Mouse (Mus musculus): ENCODE data around the gene Ntn1. TPM values are rescaled to one million over a fixed set of nuclear protein-coding genes. Genes with fewer than 3 reads are reported as not detected.

Ntn1 gene
- total RNA-seq, 2 experiments from 2014 or later = 8.8 to 10.6 TPM

DNA sequence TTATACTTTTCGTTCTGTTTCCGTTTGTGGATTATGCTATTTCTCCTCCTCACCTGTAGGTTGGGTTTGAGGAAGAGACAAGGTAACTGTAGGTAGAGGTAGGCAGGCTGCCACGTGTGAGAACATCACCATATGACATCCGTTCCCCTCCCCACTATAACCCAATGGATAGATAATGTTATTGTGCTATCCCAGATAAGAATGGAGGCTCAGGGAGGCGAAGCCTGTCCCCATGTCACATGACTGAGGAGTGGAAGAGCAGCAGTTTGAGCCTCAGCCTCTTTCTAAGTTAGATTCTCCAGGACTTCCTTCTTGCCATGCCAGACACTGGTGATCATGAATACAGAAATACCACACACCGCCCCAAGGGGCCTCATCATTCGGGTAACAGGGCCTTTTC, 223.2 kb downstream of the Ntn1 start:
- intact Hi-C loops (cut with DNase I) = no loop called here
- DNase-seq (ENCODE audit: extremely low spot score in 1 of 2, low spot score in 2 of 2) = no peak

DNA sequence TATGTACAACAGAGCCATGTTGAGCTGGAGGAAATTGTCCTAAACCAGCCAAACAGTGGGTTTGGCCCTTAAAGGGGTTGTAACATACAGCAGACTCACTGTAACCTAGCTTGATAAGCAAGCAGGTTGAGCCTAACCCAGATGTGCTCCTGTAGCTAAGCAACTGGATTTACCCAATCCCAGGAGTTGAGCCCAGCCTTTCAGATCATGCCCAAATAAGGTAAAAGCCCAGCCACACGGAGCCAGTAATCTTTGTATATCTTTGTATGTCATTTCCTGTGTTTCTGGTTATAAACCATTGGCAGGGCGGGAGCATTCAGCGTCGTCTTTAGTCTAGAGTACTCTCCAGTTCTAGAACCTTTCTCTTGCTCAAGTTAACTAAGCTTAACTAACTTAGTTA, 224.1 kb downstream of the Ntn1 start:
- intact Hi-C loops (cut with DNase I) = no loop called here
- no peak for DNase-seq (ENCODE audit: extremely low spot score in 1 of 2, low spot score in 2 of 2)

DNA sequence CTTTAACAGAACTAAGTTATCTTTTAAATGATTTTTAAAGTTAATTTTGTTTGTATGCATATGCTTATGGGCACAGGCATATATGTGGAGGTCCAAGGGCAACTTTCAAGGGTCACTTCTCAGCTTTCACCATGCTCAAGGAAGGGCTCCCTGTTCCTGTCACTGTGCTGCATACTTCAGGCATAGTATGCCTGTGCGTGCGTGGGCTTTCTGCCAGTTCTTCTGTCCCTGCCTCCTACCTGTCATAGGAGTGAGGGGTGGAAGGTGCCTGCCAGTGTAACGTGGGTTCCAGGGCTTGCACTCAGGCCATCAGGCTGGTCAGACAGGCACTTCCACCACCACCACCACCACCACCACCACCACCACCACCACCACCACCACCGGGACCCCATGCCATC, 228.0 kb downstream of the Ntn1 start:
- no peak for DNase-seq (ENCODE audit: extremely low spot score in 1 of 2, low spot score in 2 of 2)
- intact Hi-C loops (cut with DNase I) = no loop called here

DNA sequence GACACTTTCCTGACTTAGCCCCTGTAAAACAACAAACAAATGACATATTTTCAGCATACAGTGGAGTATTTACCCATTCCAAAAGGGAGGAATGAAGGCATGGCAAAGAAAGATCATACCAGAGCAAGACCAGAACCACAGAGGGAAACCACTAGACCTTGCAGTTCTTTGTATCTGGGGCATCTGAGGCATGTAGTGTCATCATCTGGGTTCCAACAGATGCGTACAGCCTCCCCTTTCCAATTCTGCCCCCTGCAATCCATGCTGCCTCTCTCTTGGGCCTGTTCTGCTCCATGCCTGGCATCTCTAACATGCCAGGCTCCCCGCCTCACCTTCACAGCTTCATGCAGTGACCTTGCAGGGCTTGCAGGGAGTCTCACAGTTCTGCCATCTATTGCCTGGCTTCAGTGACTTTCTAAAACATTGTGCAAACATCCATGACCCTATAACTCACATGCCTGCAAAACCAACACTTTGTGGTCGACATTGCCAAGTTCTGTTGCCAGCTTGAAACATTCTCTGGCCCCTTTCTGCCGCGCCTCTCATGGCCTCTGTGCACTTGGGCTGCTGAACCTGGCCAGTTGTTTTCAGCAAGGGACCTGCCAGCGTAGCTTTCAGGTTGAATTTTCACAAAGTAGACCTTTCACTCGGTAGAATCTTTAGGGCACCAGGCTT, 228.5 kb downstream of the Ntn1 start:
- intact Hi-C loops (cut with DNase I) = no loop called here

DNA sequence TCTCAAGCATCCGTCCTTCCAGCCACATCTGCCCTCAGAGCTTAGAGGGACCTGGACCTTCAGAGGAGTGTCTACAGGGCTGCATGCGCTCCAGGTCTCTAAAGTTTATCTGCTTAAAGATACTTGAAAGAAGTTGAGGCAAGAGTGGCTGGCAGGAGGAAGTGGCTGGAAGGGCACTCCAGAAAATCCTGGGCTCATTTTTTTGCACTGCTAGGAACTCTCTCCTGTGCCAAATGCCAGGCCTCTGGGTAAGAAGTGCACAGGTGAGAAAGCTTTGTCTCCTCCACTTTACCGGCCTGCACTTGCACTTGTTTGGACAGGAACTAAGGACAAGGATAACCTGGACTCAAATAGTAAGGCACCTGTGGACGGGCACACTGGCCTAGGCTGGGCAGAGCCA, 232.2 kb downstream of the Ntn1 start:
- DNase-seq (ENCODE audit: extremely low spot score in 1 of 2, low spot score in 2 of 2) = no peak
- intact Hi-C loops (cut with DNase I) = no loop called here

More for the DNA sequence above, 228.5 kb downstream of the Ntn1 start:
- DNase-seq (ENCODE audit: extremely low spot score in 1 of 2, low spot score in 2 of 2) = no peak

DNA sequence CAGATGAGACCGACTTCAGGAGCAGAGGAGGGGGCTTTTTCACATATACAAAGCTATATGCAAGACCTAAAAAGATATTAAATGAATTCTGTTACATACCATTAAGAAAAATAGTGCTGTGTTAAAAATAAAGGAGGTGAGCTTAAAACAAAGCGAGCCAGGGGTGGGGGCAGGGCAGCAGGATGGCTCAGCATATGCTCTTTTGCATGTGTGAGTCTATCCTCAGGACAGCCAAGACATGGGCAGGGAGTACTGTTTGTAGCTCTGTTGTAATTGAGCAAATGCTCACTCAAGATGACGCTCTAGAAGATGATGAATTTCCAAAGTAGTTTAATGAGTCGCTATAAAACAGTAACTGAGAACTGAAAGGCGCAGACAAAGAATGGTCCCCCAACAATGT, 236.2 kb downstream of the Ntn1 start:
- DNase-seq (ENCODE audit: extremely low spot score in 1 of 2, low spot score in 2 of 2) = no peak
- intact Hi-C loops (cut with DNase I) = no loop called here

DNA sequence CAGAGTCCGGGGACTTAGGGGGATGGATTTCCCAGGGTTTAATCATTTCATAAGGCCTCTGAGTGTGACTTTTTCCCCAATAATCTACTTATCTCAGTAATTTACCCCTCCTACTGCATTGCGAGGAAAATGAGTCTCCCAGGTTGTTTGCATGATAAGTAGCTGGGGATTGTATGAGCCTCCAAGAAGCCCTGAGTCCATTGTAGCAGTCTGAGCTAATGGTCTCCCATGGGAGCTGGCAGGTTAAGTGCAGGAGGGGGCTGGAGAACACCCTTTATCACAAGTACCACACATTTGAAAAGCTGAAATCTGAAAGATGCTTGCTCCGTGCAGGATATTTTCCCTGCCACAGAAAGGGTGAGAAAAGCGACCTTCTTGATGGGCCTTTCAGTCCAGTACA, 240.8 kb downstream of the Ntn1 start:
- intact Hi-C loops (cut with DNase I) = no loop called here
- no peak for DNase-seq (ENCODE audit: extremely low spot score in 1 of 2, low spot score in 2 of 2)

Small RNAs within 50 kb of the gene (microRNA-seq; reads per million reads assigned to microRNA genes)
- gene Mir6406 = not detected

Other genes with a start within 250 kb of the Ntn1 start
- gene Pik3r5, start 31.3 kb upstream of the Ntn1 start, total RNA-seq (2021) = 1 to 10 TPM; 2.5 to 2.7 TPM
- gene Pik3r6, start 102.2 kb upstream of the Ntn1 start, total RNA-seq (2021) = 1 to 10 TPM; 4.1 to 4.3 TPM
- not detected for gene Mfsd6l, start 155.4 kb upstream of the Ntn1 start, total RNA-seq (2021)
- under 1 TPM; 0.51 to 0.65 TPM for gene Ccdc42, start 186.2 kb upstream of the Ntn1 start, total RNA-seq (2021)

Data from left cerebral cortex, postnatal 10 days (tissue).